Mouse (Mus musculus) hindbrain, embryonic 12.5 days (tissue): ENCODE measurements around the gene Gm20431. TPM values are rescaled to one million over a fixed set of nuclear protein-coding genes. Genes with fewer than 3 reads are reported as not detected.

ENCODE experiments used
- ATAC-seq: fragments of 200-750 bp; cut with Nextera tagmentation; 2 replicates; pipeline ENCODE4 v1.8.0; 2017; ENCODE audit warnings: moderate TSS enrichment; ENCODE audit not compliant: low FRiP score
- H3K27ac ChIP-seq: fragments of 300-500 bp; sonication (generic); 2 replicates; pipeline ENCODE4 v1.5.1; 2016; ENCODE audit warnings: mild to moderate bottlenecking
- H3K27me3 ChIP-seq: fragments of 300-500 bp; sonication (generic); 2 replicates; pipeline ENCODE4 v1.6.1; 2016; ENCODE audit warnings: mild to moderate bottlenecking
- H3K36me3 ChIP-seq: fragments of 300-500 bp; sonication (generic); 2 replicates; pipeline ENCODE4 v1.6.1; 2016; ENCODE audit warnings: mild to moderate bottlenecking
- H3K4me1 ChIP-seq: fragments of 300-500 bp; sonication (generic); 2 replicates; pipeline ENCODE4 v1.6.1; 2016
- H3K4me2 ChIP-seq: fragments of 300-500 bp; sonication (generic); replicated peaks from 2 replicates; pipeline ENCODE4 v1.6.1; 2016; ENCODE audit warnings: mild to moderate bottlenecking
- H3K4me3 ChIP-seq: fragments of 300-500 bp; sonication (generic); 2 replicates; pipeline ENCODE4 v1.5.1; 2016; ENCODE audit warnings: mild to moderate bottlenecking
- H3K9ac ChIP-seq: fragments of 300-500 bp; sonication (generic); 2 replicates; pipeline ENCODE4 v1.6.1; 2016; ENCODE audit warnings: mild to moderate bottlenecking, moderate library complexity
- H3K9me3 ChIP-seq: fragments of 300-500 bp; sonication (generic); replicated peaks from 2 replicates; pipeline ENCODE4 v1.6.1; 2016; ENCODE audit warnings: mild to moderate bottlenecking
- WGBS: fragments of 180-500 bp; shearing (Covaris S2); methylation state at CpG from one replicate; pipeline ENCODE4 v1.1.7; 2016; 5-methylcytosine and 5-hydroxymethylcytosine counted together
- polyA plus RNA-seq: library from polyadenylated mRNA; unstranded; fragments of >200 nt; fragmentation: Nextera tagmentation; extraction: Ambion mirVana; gene quantifications from 2 replicates; pipeline ENCODE4 v1.2.1, GENCODE M21; 2016

The Gm20431 gene
- polyA plus RNA-seq, 1 experiment from 2014 or later = 16.9 TPM

DNA sequence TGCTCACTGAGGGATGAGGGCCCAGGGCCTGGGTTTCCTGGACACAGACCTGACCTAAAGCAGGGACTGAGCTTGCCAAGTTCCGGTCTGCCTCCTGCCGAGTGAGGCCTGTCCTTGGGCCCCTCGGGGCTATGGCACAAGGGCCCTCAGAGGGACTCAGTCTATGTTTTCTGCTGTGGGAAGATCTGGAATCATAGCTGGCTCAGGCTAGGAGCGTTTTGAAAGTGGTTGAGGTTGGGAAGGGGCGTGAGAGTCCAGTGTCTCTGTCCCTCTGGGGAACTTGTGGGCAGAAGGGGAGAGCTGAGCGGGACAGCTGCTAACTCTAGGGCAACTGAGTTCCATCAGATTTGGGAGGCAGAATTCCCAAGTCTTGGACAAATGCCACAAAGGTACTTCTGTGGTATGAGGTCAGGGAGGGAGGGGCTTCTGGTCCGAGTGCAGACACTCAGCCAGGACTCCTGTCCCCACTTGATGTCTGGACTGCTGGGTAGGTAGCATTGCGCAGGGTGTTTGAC lies 60.8 kb downstream of the Gm20431 start:
- no peak overlapping the region for H3K27ac ChIP-seq
- no peak overlapping the region for H3K4me3 ChIP-seq
- H3K9me3 ChIP-seq = no peaks in the 10 kb centered on the region
- H3K27me3 ChIP-seq = peaks cover 14% of the 10 kb centered on the region
- H3K9ac ChIP-seq = no peak overlapping the region
- H3K4me1 ChIP-seq = peaks cover 28% of the 10 kb centered on the region
- no peak for ATAC-seq
- H3K36me3 ChIP-seq = no peaks in the 10 kb centered on the region
- no peak overlapping the region for H3K4me2 ChIP-seq
- 73% methylated on average over 8 of the region's 8 CpGs for WGBS

DNA sequence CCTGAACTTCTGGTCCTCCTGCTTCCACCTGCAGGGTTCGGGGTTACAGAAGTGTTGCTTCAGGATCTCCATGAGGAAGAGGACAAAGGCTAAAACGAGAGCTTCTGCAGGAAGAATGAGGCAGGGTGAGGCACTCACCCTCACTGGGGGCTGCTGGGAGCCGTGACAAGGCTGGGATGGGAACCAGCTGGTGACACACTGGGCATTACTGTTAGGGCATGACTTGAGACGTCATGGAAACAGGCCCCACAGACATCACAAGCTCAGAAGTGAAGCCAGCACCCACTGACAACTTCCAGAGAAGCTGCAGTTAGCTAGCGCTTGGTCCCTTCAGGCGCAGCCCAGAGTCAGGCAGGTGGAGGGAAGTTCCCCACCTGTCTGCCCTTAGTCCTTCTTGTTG lies 61.4 kb downstream of the Gm20431 start:
- Histone ChIP-seq H3K36me3 (no peaks in the 10 kb centered on the region), H3K4me2 (no peak overlapping the region), H3K9me3 (no peaks in the 10 kb centered on the region), H3K4me3 (no peak overlapping the region), H3K4me1 (peaks cover 29% of the 10 kb centered on the region), H3K9ac (no peak overlapping the region), H3K27me3 (peaks cover 14% of the 10 kb centered on the region), H3K27ac (no peak overlapping the region)
- ATAC-seq = no peak
- WGBS = 62% methylated on average over 6 of the region's 6 CpGs

DNA sequence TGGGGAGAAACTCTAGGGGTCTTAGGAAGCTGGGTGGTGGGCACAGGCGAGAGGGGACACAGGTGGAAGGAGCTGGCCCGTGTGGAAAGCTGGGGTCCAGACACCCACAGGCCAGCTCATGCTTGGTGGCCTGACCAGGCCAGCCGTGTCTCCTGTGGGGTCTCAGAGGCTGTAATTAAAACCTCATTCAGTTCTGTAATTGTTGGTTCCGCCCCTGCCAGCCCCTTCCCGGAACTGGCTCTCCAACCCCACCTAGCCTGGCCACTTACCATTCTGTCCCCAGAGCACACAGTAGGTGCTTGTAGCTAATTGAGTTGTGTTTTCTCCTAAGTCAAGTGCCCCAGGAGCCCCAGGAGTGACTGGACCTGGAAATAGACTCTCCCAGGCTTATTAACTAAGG lies 62.1 kb downstream of the Gm20431 start:
- Histone ChIP-seq H3K9me3 (no peaks in the 10 kb centered on the region), H3K4me1 (peaks cover 36% of the 10 kb centered on the region), H3K27me3 (peaks cover 14% of the 10 kb centered on the region), H3K36me3 (no peaks in the 10 kb centered on the region), H3K4me3 (no peak overlapping the region), H3K9ac (no peak overlapping the region), H3K27ac (no peak overlapping the region), H3K4me2 (no peak overlapping the region)
- ATAC-seq = no peak
- 66% methylated on average over 5 of the region's 5 CpGs for WGBS

DNA sequence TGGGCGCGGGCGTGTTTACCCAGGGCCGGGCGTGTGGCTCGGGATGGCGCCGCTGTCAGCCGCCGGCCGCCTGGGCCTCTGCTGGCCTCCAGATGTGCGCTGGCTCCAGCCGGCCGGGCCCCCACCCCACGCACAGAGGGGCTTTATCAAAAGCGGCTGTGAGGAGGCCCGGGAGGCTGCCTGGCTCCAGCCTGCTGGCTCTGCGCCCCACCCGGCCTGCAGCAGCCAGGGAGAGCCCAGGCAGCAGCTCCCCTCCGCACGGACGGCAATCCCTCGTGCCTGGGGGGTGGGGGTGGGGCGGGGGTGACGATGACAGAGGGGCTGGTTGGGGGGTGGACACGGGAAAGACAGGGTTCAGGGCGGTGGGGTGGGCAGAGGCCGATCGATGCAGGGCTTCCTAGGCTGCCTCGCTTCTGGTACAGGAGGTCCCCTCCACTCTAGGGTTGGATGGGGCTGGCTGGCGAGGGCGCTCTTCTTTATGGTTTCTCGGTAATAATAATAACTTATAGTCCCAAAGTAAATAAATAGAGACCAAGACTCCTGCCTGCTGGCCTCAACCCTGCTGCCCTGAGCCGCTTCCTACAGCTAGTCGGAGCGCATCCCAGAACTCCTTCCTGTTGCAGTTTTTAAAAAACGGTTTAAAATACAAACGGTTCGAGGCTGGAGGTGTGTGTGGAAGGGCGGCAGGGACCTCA lies 63.7 kb downstream of the Gm20431 start:
- 23% methylated on average over 40 of the region's 40 CpGs for WGBS
- H3K27me3 ChIP-seq = peaks cover 10% of the 10 kb centered on the region
- H3K4me2 ChIP-seq = peak overlapping the region; percentile 48
- peak; percentile 56 for ATAC-seq
- no peaks in the 10 kb centered on the region for H3K36me3 ChIP-seq
- H3K9ac ChIP-seq = peak overlapping the region; percentile 53
- peaks cover 40% of the 10 kb centered on the region for H3K4me1 ChIP-seq
- H3K27ac ChIP-seq = peak overlapping the region; percentile 53
- H3K4me3 ChIP-seq = peak overlapping the region; percentile 16; the same call in 1 of the 2 replicates
- no peaks in the 10 kb centered on the region for H3K9me3 ChIP-seq

DNA sequence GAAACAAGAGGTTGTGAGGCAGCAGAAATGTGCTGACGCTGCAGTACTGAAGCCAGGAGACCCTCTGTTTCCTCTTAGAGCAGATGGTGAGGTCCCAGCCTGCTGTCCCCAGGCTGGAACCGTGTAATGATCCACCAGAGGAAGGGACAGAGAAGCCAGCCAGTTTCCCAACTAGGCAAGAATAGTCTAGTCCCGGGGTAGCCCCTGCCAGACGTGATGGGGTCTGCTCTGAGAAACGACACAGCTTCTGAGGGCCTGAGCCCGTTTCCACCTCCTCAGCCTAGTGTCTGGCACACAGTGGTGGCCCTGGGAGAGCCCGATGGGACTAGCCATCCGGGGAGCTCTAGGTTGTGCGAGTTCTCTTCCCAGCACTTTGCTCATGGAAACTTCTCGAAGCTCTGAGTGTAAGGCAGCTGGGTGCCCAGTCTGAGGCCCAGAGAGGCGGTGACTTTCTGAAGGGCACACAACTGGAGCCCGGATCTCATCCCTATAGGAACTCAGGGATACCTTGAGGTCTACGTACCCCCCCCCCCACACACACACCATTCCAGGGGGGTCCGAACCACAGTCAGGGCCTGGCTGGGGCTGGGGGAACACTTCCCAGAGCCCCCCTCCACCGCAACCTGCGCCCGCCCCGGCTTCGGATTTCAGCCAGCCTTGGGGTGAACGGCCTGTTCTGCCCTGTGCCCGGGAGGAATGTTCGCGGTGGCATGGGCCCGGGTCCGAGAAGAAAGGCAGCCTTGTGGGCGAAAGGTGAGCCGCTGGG lies 64.4 kb downstream of the Gm20431 start:
- Histone ChIP-seq H3K9me3 (no peaks in the 10 kb centered on the region), H3K4me3 (peak overlapping the region; percentile 16; the same call in 1 of the 2 replicates), H3K4me1 (peaks cover 40% of the 10 kb centered on the region), H3K27ac (peak overlapping the region; percentile 53), H3K9ac (peak overlapping the region; percentile 53), H3K27me3 (peaks cover 8% of the 10 kb centered on the region; the same call in 1 of the 2 replicates), H3K36me3 (no peaks in the 10 kb centered on the region), H3K4me2 (peak overlapping the region; percentile 48)
- ATAC-seq = peak; percentile 15
- WGBS = 33% methylated on average over 27 of the region's 27 CpGs

DNA sequence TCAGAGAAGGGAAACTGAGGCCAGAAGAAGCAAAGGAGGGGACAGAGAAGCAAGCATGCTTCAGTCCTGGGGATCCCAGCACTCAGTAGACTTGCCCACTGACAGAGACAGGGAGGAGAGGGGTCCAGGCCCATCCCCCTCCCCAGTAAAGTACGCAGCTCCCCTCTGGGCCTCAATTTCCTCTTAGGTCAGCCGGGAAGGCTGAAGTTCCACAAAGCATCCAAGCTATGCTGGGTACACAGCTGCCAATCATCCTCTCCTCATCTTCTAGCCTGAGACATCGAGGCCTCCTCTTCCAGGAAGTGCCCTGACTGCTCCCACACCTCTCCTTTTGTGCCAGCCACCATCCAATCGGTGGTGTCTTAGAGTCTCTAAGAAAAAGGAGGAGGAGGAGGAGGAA lies 65.0 kb downstream of the Gm20431 start:
- Histone ChIP-seq H3K27ac (peak overlapping the region; percentile 53; the same call in 1 of the 2 replicates), H3K9ac (no peak overlapping the region), H3K27me3 (peaks cover 8% of the 10 kb centered on the region; the same call in 1 of the 2 replicates), H3K4me2 (no peak overlapping the region), H3K4me1 (peaks cover 40% of the 10 kb centered on the region), H3K36me3 (no peaks in the 10 kb centered on the region), H3K4me3 (no peak overlapping the region), H3K9me3 (no peaks in the 10 kb centered on the region)
- 30% methylated on average over 4 of the region's 4 CpGs for WGBS
- no peak for ATAC-seq

DNA sequence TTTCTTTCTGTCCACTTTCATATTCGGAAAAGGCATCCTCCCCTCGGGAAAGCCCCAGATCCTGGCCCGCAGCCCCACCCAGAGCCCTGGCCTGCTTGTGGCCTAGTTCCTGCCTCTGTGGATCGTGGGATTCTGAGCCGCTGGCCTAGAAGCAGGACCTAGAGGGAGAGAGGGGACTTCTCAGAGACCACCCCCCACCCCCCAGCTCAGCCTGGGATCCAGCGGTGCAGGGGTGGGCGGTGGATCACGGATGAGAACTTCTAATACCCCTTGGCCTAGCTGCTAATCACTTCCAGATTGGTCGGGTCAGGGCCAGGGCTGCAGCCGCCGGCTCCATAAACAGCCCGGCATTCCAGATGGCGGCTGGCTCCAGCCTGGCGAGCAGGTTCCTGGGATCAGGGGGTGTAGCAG lies 65.5 kb downstream of the Gm20431 start:
- Histone ChIP-seq H3K4me1 (peaks cover 40% of the 10 kb centered on the region), H3K4me2 (no peak overlapping the region), H3K9me3 (no peaks in the 10 kb centered on the region), H3K27ac (peak overlapping the region; percentile 40; the same call in 1 of the 2 replicates), H3K27me3 (peaks cover 8% of the 10 kb centered on the region; the same call in 1 of the 2 replicates), H3K4me3 (no peak overlapping the region), H3K36me3 (no peaks in the 10 kb centered on the region), H3K9ac (no peak overlapping the region)
- no peak for ATAC-seq
- 33% methylated on average over 14 of the region's 14 CpGs for WGBS

DNA sequence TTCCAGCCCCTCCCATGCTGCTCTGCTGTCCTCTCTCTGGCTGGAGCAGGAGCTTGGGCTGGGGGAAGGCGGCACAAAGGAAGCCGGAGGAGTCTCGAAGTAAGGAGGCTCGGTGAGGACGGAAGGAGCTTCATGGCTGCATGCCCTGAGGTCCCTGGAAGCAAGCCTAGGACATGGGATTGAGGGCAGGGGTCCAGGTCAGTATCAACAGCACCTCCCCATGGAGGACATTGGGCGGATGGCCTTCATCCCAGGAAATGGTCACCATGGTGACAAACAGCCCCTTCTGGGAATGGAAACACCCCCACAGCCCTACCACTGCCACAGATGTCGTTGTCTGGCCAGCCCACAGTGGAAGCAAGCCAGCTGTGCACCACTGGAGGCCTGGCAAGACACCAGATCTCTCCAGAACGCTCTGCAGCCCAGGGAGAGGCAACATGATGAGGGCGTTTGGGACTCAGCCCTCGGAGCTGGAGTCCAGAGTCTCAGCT lies 66.8 kb downstream of the Gm20431 start:
- H3K4me3 ChIP-seq = no peak overlapping the region
- peaks cover 8% of the 10 kb centered on the region; the same call in 1 of the 2 replicates for H3K27me3 ChIP-seq
- WGBS = 26% methylated on average over 10 of the region's 10 CpGs
- no peak for ATAC-seq
- H3K9me3 ChIP-seq = no peaks in the 10 kb centered on the region
- peak overlapping the region; percentile 57 for H3K27ac ChIP-seq
- no peak overlapping the region for H3K9ac ChIP-seq
- H3K36me3 ChIP-seq = no peaks in the 10 kb centered on the region
- peaks cover 40% of the 10 kb centered on the region for H3K4me1 ChIP-seq
- H3K4me2 ChIP-seq = no peak overlapping the region

DNA sequence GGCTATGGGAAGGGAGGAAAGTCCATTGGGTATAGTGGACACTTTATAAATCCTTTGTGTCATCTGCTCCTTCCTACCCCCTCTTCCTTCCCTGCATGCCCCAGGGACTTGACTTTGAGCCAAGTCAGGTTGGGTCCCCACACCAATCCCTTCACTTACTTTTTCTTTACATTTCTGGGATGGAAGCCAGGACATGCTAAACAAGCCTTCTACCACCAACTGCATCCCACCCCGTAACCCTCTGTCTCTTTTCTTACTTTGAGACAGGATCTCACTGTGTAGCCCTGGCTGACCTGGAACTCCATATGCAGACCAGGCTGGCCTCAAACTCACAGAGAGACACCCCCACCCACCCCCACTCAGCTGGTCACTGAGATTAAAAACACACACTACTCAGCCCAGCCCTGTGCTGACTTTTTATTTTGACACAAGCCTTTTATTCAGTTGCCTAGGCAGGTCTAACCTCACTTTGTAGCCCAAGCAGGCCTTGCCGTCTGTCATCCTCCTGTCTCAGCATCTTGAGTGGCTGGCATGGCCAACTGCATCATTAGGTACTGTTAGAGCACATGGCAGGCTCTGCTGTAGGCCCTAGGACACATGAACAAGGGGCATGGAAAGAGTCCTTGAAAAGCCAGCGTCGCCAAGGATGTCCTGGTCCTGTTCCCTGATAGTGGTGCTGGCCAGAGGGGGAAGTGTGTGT lies 67.6 kb downstream of the Gm20431 start:
- Histone ChIP-seq H3K4me1 (peaks cover 46% of the 10 kb centered on the region), H3K27ac (peak overlapping the region; percentile 57; the same call in 1 of the 2 replicates), H3K9me3 (no peaks in the 10 kb centered on the region), H3K4me2 (no peak overlapping the region), H3K36me3 (no peaks in the 10 kb centered on the region), H3K4me3 (no peak overlapping the region), H3K9ac (no peak overlapping the region), H3K27me3 (peaks cover 10% of the 10 kb centered on the region; the same call in 1 of the 2 replicates)
- 81% methylated on average over 4 of the region's 4 CpGs for WGBS
- ATAC-seq = no peak

DNA sequence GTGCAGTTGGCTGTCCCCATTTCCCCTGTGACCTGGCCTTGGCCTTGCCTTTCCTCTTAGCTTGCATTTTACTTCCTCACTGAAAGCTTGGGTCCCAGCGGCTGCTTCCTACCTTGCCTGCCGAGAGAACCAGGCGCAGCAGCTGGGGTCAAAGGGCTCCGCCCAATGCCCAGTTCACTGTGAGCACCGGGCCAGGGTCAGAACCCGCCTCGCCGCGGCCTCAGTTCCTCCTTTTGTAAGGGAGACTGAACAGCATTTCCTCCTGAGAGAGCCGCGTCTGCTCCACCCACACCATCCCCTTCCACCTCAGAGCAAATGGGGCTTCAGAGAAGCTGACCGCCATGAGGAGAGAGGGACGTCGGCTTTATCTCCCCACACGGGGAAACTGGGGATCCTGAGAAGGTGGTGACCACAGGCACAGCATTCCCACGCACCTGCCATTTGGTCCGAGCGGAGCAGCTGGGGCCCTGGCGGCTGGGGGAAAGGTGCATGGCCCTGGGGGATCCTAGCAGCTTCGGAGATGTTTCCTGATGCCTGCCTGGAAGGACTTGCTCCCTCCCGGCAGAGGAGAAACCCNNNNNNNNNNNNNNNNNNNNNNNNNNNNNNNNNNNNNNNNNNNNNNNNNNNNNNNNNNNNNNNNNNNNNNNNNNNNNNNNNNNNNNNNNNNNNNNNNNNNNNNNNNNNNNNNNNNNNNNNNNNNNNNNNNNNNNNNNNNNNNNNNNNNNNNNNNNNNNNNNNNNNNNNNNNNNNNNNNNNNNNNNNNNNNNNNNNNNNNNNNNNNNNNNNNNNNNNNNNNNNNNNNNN lies 72.3 kb downstream of the Gm20431 start:
- ATAC-seq = no peak
- H3K27ac ChIP-seq = no peak overlapping the region; the same call in 1 of the 2 replicates
- peaks cover 6% of the 10 kb centered on the region; the same call in 1 of the 2 replicates for H3K27me3 ChIP-seq
- H3K36me3 ChIP-seq = no peaks in the 10 kb centered on the region
- peaks cover 25% of the 10 kb centered on the region for H3K4me1 ChIP-seq
- peak overlapping the region; percentile 36 for H3K4me2 ChIP-seq
- H3K9ac ChIP-seq = peak overlapping the region; percentile 54
- no peaks in the 10 kb centered on the region for H3K9me3 ChIP-seq
- peak overlapping the region; percentile 12; the same call in 1 of the 2 replicates for H3K4me3 ChIP-seq
- WGBS = 11% methylated on average over 21 of the region's 21 CpGs

DNA sequence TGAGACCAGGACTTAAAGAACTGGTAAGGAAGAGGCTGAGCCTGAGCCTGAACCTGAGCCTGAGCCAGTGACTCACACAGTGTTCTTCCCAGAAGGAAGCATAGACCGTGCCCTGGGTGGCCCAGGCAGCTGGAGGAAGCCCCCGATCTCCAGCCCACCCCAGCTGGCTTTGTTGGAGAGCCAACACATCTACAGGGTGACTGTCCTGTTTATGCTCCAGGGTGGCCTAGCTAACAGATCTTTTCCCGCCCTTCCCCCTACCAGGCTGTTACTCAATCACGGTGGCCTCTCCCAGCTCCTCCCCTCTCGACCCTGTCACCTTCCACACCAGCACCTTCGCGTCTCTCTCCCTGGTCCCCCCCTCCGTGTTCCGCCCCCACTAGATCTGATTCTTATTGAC lies 74.3 kb downstream of the Gm20431 start:
- no peak overlapping the region for H3K9ac ChIP-seq
- H3K27ac ChIP-seq = no peak overlapping the region
- no peak for ATAC-seq
- no peaks in the 10 kb centered on the region for H3K36me3 ChIP-seq
- H3K4me1 ChIP-seq = peaks cover 37% of the 10 kb centered on the region
- no peak overlapping the region for H3K4me2 ChIP-seq
- no peaks in the 10 kb centered on the region for H3K9me3 ChIP-seq
- no peak overlapping the region for H3K4me3 ChIP-seq
- peaks cover 6% of the 10 kb centered on the region; the same call in 1 of the 2 replicates for H3K27me3 ChIP-seq
- 23% methylated on average over 9 of the region's 9 CpGs for WGBS
